Mouse (Mus musculus): Measurements from ENCODE around the gene Egfl7. TPM values are rescaled to one million over a fixed set of nuclear protein-coding genes. Genes with fewer than 3 reads are reported as not detected.
A peak's percentile ranks its signal among the peaks of the same experiment; 100 is the strongest.

The Egfl7 gene
- polyA plus RNA-seq, 1 experiment = 27.4 TPM

- no peaks in the 10 kb centered on the region for H3K27me3 ChIP-seq (ENCODE audit: control insufficient read depth, insufficient read depth, low read length)
- TF ChIP-seq POLR2A (IDR thresholded peaks at IDR 0.05; ENCODE audit: control insufficient read depth, low read depth, low read length) (no peak), CTCF (IDR thresholded peaks at IDR 0.05; ENCODE audit: control insufficient read depth, insufficient read depth, insufficient replicate concordance, low read depth, low read length) (no peak)
- no peak overlapping the region for H3K27ac ChIP-seq (ENCODE audit: control insufficient read depth, insufficient read depth, low read depth, low read length)
- H3K4me1 ChIP-seq (ENCODE audit: control insufficient read depth, insufficient read depth, low read length) = peaks cover 6% of the 10 kb centered on the region
- H3K36me3 ChIP-seq (ENCODE audit: control insufficient read depth, insufficient read depth, low read length) = no peaks in the 10 kb centered on the region
- H3K4me3 ChIP-seq (ENCODE audit: control insufficient read depth, low read depth, low read length) = no peak overlapping the region
Observed at GRCm38 (mm10) chr2:26590962-26591361, 11.1 kb downstream of the Egfl7 start.

GRCm38 (mm10) chr2:26591416-26591815 lies 11.6 kb downstream of the Egfl7 start:
- H3K27ac ChIP-seq (ENCODE audit: control insufficient read depth, insufficient read depth, low read depth, low read length) = no peak overlapping the region

GRCm38 (mm10) chr2:26593211-26594021 lies 13.6 kb downstream of the Egfl7 start:
- no peak overlapping the region for H3K4me3 ChIP-seq (ENCODE audit: control insufficient read depth, low read depth, low read length)
- no peaks in the 10 kb centered on the region; the same call in 1 of the 2 replicates for H3K4me1 ChIP-seq (ENCODE audit: control insufficient read depth, insufficient read depth, low read length)
- no peak overlapping the region for H3K27ac ChIP-seq (ENCODE audit: control insufficient read depth, insufficient read depth, low read depth, low read length)

More at GRCm38 (mm10) chr2:26591416-26591815, 11.6 kb downstream of the Egfl7 start:
- TF ChIP-seq CTCF (IDR thresholded peaks at IDR 0.05; ENCODE audit: control insufficient read depth, insufficient read depth, insufficient replicate concordance, low read depth, low read length) (no peak), POLR2A (IDR thresholded peaks at IDR 0.05; ENCODE audit: control insufficient read depth, low read depth, low read length) (no peak)
- Histone ChIP-seq H3K4me1 (ENCODE audit: control insufficient read depth, insufficient read depth, low read length) (peaks cover 3% of the 10 kb centered on the region), H3K27me3 (ENCODE audit: control insufficient read depth, insufficient read depth, low read length) (no peaks in the 10 kb centered on the region), H3K36me3 (ENCODE audit: control insufficient read depth, insufficient read depth, low read length) (no peaks in the 10 kb centered on the region), H3K4me3 (ENCODE audit: control insufficient read depth, low read depth, low read length) (no peak overlapping the region)

GRCm38 (mm10) chr2:26594022-26594346 lies 14.2 kb downstream of the Egfl7 start:
- no peaks in the 10 kb centered on the region for H3K27me3 ChIP-seq (ENCODE audit: control insufficient read depth, insufficient read depth, low read length)
- H3K27ac ChIP-seq (ENCODE audit: control insufficient read depth, insufficient read depth, low read depth, low read length) = no peak overlapping the region
- TF ChIP-seq POLR2A (IDR thresholded peaks at IDR 0.05; ENCODE audit: control insufficient read depth, low read depth, low read length) = no peak
- peak; percentile 13; the same call in 1 of the 2 replicates for TF ChIP-seq CTCF (IDR thresholded peaks at IDR 0.05; ENCODE audit: control insufficient read depth, insufficient read depth, insufficient replicate concordance, low read depth, low read length)
- no peaks in the 10 kb centered on the region; the same call in 1 of the 2 replicates for H3K4me1 ChIP-seq (ENCODE audit: control insufficient read depth, insufficient read depth, low read length)
- H3K4me3 ChIP-seq (ENCODE audit: control insufficient read depth, low read depth, low read length) = no peak overlapping the region
- no peaks in the 10 kb centered on the region for H3K36me3 ChIP-seq (ENCODE audit: control insufficient read depth, insufficient read depth, low read length)

More at GRCm38 (mm10) chr2:26593211-26594021, 13.6 kb downstream of the Egfl7 start:
- Histone ChIP-seq H3K36me3 (ENCODE audit: control insufficient read depth, insufficient read depth, low read length) (no peaks in the 10 kb centered on the region), H3K27me3 (ENCODE audit: control insufficient read depth, insufficient read depth, low read length) (no peaks in the 10 kb centered on the region)
- TF ChIP-seq CTCF (IDR thresholded peaks at IDR 0.05; ENCODE audit: control insufficient read depth, insufficient read depth, insufficient replicate concordance, low read depth, low read length) (no peak), POLR2A (IDR thresholded peaks at IDR 0.05; ENCODE audit: control insufficient read depth, low read depth, low read length) (no peak)

GRCm38 (mm10) chr2:26594461-26594933 lies 14.7 kb downstream of the Egfl7 start:
- Histone ChIP-seq H3K4me1 (ENCODE audit: control insufficient read depth, insufficient read depth, low read length) (no peaks in the 10 kb centered on the region; the same call in 1 of the 2 replicates), H3K4me3 (ENCODE audit: control insufficient read depth, low read depth, low read length) (no peak overlapping the region), H3K36me3 (ENCODE audit: control insufficient read depth, insufficient read depth, low read length) (no peaks in the 10 kb centered on the region), H3K27ac (ENCODE audit: control insufficient read depth, insufficient read depth, low read depth, low read length) (no peak overlapping the region), H3K27me3 (ENCODE audit: control insufficient read depth, insufficient read depth, low read length) (no peaks in the 10 kb centered on the region)
- TF ChIP-seq POLR2A (IDR thresholded peaks at IDR 0.05; ENCODE audit: control insufficient read depth, low read depth, low read length) = no peak
- no peak for TF ChIP-seq CTCF (IDR thresholded peaks at IDR 0.05; ENCODE audit: control insufficient read depth, insufficient read depth, insufficient replicate concordance, low read depth, low read length)

GRCm38 (mm10) chr2:26594934-26595724 lies 15.3 kb downstream of the Egfl7 start:
- no peak overlapping the region for H3K27ac ChIP-seq (ENCODE audit: control insufficient read depth, insufficient read depth, low read depth, low read length)
- TF ChIP-seq POLR2A (IDR thresholded peaks at IDR 0.05; ENCODE audit: control insufficient read depth, low read depth, low read length) (no peak), CTCF (IDR thresholded peaks at IDR 0.05; ENCODE audit: control insufficient read depth, insufficient read depth, insufficient replicate concordance, low read depth, low read length) (no peak)
- H3K36me3 ChIP-seq (ENCODE audit: control insufficient read depth, insufficient read depth, low read length) = no peaks in the 10 kb centered on the region
- no peaks in the 10 kb centered on the region; the same call in 1 of the 2 replicates for H3K4me1 ChIP-seq (ENCODE audit: control insufficient read depth, insufficient read depth, low read length)
- no peak overlapping the region for H3K4me3 ChIP-seq (ENCODE audit: control insufficient read depth, low read depth, low read length)
- no peaks in the 10 kb centered on the region for H3K27me3 ChIP-seq (ENCODE audit: control insufficient read depth, insufficient read depth, low read length)
